Mouse (Mus musculus) kidney, adult 2 months (tissue): ENCODE results near the gene Col3a1. TPM values are rescaled to one million over a fixed set of nuclear protein-coding genes. Genes with fewer than 3 reads are reported as not detected.

Experiments
- DNase-seq: peaks from one replicate; pipeline ENCODE4 v3.0.0; 2021
- H3K27ac ChIP-seq: fragments of 200-500 bp; 2 replicates; pipeline ENCODE4 v1.5.1; 2012; ENCODE audit warnings: low read depth, low read length, control low read depth, inconsistent platforms; ENCODE audit not compliant: insufficient read depth
- H3K27me3 ChIP-seq: fragments of 200-500 bp; replicated peaks from 2 replicates; pipeline ENCODE4 v1.6.1; 2012; ENCODE audit warnings: mild to moderate bottlenecking, moderate library complexity, low read length, inconsistent platforms; ENCODE audit not compliant: control insufficient read depth, insufficient read depth
- H3K36me3 ChIP-seq: fragments of 200-500 bp; 2 replicates; pipeline ENCODE4 v1.6.1; 2012; ENCODE audit warnings: mild to moderate bottlenecking, moderate library complexity, low read length, inconsistent platforms; ENCODE audit not compliant: control insufficient read depth, insufficient read depth
- H3K4me1 ChIP-seq: fragments of 200-500 bp; 2 replicates; pipeline ENCODE4 v1.6.1; 2011; ENCODE audit warnings: low read length; ENCODE audit not compliant: control insufficient read depth, insufficient read depth
- H3K4me3 ChIP-seq: fragments of 200-500 bp; 2 replicates; pipeline ENCODE4 v1.5.1; 2011; ENCODE audit warnings: mild to moderate bottlenecking, low read depth, low read length, control low read depth; ENCODE audit not compliant: insufficient read depth
- CTCF ChIP-seq: fragments of 200-500 bp; conservative IDR thresholded peaks from 2 replicates; pipeline ENCODE4 v1.5.1; 2011; ENCODE audit warnings: low read depth, mild to moderate bottlenecking, control low read depth, low read length, moderate library complexity, mixed read lengths; ENCODE audit not compliant: insufficient read depth, insufficient read length
- POLR2A ChIP-seq: fragments of 200-500 bp; IDR thresholded peaks from one replicate; pipeline ENCODE4 v1.6.1; 2011; ENCODE audit warnings: low read depth, low read length, control low read depth
- WGBS: fragments of 180-500 bp; shearing (Covaris S2); methylation state at CpG from one replicate; pipeline ENCODE4 v1.1.7; 2018; 5-methylcytosine and 5-hydroxymethylcytosine counted together
- polyA plus RNA-seq: library from polyadenylated mRNA; depleted of rRNA; stranded (reverse); fragments of >200 nt; gene quantifications from 2 replicates; pipeline ENCODE4 v1.2.3, GENCODE M21; 2012

Col3a1 gene
- polyA plus RNA-seq, 1 experiment: 30.2 TPM

DNA sequence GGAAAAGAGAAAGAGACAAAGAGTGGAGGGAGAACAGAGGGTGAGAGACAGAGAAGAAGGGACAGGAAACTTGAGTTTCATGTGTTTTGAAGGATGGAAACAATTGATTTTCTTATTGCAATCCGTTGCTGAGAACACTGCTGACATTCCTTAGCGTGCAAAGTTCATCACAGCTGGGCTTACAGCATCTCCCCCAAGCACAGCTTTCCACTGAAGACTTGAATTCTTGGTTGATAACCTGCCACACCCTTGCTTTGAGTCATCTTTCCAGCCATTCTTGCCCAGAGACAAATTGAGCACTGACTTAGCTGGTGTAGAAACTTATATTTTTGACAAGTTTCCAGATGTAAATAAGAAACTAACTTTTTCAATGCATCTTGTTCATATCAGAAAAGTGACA, 2.3 kb upstream of the Col3a1 start:
- Histone ChIP-seq H3K36me3 (no peaks in the 10 kb centered on the region), H3K4me3 (no peak overlapping the region), H3K4me1 (no peaks in the 10 kb centered on the region), H3K27ac (no peak overlapping the region), H3K27me3 (no peaks in the 10 kb centered on the region)
- TF ChIP-seq POLR2A: no peak
- no peak for TF ChIP-seq CTCF
- no peak for DNase-seq
- WGBS: 63% methylated on average over 2 of the region's 2 CpGs

DNA sequence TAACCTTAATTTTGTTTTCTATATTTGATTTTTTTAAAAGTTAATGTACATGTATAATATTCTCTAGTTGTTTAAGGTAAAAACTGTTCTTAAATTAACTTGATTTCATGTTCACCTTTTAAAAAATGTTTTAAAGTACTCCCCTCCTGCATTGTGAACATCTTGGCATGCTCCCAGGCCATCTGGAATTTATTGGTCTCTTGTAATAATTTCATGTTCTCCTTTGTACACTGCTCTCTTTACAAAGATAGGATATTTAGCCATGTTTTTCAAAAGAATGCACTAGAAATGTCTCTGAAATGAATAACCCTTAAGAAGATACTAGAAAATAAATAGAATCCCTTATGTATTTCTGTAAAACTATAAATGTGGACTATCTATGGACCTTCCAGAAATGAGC, 624 bp downstream of the Col3a1 start:
- Histone ChIP-seq H3K4me1 (no peaks in the 10 kb centered on the region), H3K27me3 (no peaks in the 10 kb centered on the region), H3K4me3 (no peak overlapping the region), H3K36me3 (no peaks in the 10 kb centered on the region), H3K27ac (no peak overlapping the region)
- DNase-seq: no peak
- TF ChIP-seq CTCF: no peak
- TF ChIP-seq POLR2A: no peak

DNA sequence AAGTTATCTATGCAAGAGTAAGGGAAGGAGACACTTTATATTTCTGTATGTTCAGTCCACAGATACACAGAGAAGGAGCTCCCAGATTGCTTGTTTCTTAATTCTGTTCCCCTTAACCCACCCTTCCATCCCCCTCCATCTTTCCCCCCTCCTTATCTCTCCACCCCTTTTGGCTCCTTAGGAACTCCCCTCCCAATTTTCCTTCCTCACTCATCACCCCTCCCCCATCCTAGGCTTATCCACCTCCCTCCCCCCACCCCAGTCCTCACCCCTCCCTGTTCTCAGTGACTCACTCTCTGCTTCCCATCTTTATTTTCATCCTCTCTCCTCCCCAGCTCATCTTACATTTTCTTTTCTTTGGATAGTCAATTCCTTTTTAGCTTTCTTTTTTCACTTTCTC, 1.5 kb downstream of the Col3a1 start:
- Histone ChIP-seq H3K27me3 (no peaks in the 10 kb centered on the region), H3K4me3 (0 out of 2 replicates have a peak overlapping the region, but pooled peaks have one; percentile 4), H3K36me3 (no peaks in the 10 kb centered on the region), H3K4me1 (no peaks in the 10 kb centered on the region), H3K27ac (no peak overlapping the region)
- TF ChIP-seq POLR2A (no peak), CTCF (no peak)
- DNase-seq: no peak

DNA sequence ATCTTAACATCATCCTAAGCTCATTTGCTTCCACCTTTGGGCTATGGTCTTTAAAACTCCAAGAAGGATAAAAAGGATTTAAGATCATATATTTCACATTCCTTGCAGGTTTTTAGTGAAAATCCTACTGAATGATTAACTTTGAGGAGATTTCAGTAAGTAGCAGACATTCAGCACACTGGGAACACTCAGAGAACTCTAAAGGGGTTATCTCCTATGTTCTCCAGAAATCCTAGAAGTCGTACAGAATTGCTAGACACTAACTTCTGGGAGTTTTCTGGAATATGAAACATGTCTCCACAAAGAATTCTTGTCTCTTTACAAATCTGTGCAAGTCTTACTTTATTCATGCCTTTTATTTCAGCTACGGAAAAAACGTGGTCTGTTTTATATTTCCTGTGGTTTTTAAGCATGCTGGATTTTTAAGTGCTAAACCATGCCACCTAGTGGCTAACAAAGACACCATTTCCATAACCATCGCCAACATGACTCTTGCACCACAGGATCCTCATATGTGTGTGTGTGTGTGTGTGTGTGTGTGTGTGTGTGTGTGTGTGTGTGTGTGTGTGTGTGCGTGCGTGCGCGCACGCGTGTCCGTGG, 2.5 kb downstream of the Col3a1 start:
- Histone ChIP-seq H3K4me1 (no peaks in the 10 kb centered on the region), H3K36me3 (no peaks in the 10 kb centered on the region), H3K27me3 (no peaks in the 10 kb centered on the region), H3K27ac (no peak overlapping the region), H3K4me3 (no peak overlapping the region)
- TF ChIP-seq CTCF (peak; percentile 35), POLR2A (no peak)
- peak; percentile 52 for DNase-seq
- WGBS: 6% methylated on average over 11 of the region's 11 CpGs

DNA sequence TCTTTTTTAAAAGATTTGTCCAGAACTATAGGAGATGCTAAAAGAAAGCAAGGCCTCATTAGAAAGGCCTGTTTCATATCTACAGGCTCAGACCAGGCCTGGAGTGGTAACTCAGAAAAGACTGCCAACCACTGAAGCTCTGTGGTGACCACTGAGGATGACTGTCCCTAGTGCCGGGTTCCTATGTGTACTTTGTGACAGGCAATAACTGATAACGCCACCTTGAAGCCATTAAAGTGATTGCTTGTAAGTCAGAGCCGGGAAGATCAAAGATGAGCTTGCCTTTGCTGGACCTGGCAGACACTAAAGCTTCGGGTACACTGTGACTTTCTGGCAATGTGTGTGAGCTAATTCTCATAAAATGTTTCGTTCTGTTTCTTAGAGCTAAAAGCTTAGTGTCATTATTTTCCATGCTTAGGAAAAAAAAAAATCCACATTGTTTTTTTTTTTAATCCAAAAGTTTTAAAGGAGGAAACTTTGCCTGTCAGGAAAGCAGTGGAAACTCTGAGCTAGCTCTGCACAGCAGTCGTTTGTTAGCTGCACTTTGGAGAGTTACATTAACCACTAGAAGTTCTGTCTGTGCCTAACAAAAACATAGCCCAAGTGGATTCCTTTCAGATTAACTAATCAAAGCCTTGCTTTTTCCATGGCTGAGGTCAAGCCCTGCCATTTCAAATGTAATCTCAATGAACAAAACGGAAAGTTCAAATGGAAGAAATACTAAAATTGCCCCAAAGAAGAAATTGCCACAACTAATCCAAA, 4.6 kb downstream of the Col3a1 start:
- no peak for TF ChIP-seq POLR2A
- no peak for TF ChIP-seq CTCF
- no peak for DNase-seq
- no peaks in the 10 kb centered on the region for H3K4me1 ChIP-seq
- H3K36me3 ChIP-seq: no peaks in the 10 kb centered on the region
- 24% methylated on average over 7 of the region's 7 CpGs for WGBS
- H3K27me3 ChIP-seq: no peaks in the 10 kb centered on the region
- no peak overlapping the region for H3K27ac ChIP-seq
- H3K4me3 ChIP-seq: no peak overlapping the region

DNA sequence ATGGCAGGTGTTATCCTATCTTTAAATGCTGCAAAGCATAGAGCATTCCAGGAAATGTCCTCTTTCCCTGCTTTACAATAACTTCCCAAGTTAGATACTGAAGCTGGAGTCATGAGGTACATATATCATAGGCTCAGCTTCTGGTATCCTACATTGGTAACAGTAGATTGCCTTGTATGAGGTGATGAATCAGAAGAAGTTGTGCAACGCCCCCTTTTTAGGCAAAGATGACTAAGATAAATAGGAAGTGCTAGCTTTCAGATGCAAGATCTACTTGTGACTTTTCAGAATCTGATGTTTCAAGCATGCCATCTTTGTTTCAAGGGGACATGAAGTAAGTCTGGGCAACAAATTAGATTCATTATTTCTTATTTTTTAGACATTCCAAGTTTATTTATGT, 6.9 kb downstream of the Col3a1 start:
- no peaks in the 10 kb centered on the region for H3K4me1 ChIP-seq
- no peaks in the 10 kb centered on the region for H3K36me3 ChIP-seq
- 70% methylated on average over 1 of the region's 1 CpGs for WGBS
- H3K27ac ChIP-seq: no peak overlapping the region
- TF ChIP-seq CTCF (no peak), POLR2A (no peak)
- no peaks in the 10 kb centered on the region for H3K27me3 ChIP-seq
- no peak for DNase-seq
- no peak overlapping the region for H3K4me3 ChIP-seq

DNA sequence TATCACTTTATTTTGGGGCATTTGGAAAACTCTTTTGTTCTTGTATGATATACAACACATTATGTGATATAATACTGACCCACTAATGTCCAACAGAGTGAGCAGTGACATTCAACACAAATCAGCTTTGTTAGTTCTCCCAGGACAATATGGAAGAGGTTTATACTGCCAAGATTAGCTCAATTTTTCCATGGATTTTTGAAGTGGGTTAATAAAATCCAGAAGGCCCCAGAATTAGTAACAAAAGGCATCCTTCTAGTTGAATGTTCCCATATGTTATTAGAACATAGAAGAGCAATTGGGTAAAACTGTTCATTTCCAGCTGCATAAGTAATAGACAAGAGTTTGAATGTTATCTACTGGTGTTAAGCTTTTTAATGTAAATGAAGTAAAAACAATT, 9.5 kb downstream of the Col3a1 start:
- no peaks in the 10 kb centered on the region for H3K27me3 ChIP-seq
- H3K4me1 ChIP-seq: no peaks in the 10 kb centered on the region
- H3K4me3 ChIP-seq: no peak overlapping the region
- H3K36me3 ChIP-seq: no peaks in the 10 kb centered on the region
- H3K27ac ChIP-seq: no peak overlapping the region
- TF ChIP-seq CTCF (no peak), POLR2A (no peak)
- DNase-seq: no peak
